Mouse (Mus musculus) hindbrain, embryonic 12.5 days (tissue): Measurements from ENCODE around the gene Eral1. TPM values are rescaled to one million over a fixed set of nuclear protein-coding genes. Genes with fewer than 3 reads are reported as not detected.

Experiments used
- ATAC-seq: fragments of 200-750 bp; cut with Nextera tagmentation; 2 replicates; pipeline ENCODE4 v1.8.0; 2017; ENCODE audit warnings: moderate TSS enrichment; ENCODE audit not compliant: low FRiP score
- H3K27ac ChIP-seq: fragments of 300-500 bp; sonication (generic); 2 replicates; pipeline ENCODE4 v1.5.1; 2016; ENCODE audit warnings: mild to moderate bottlenecking
- H3K27me3 ChIP-seq: fragments of 300-500 bp; sonication (generic); 2 replicates; pipeline ENCODE4 v1.6.1; 2016; ENCODE audit warnings: mild to moderate bottlenecking
- H3K36me3 ChIP-seq: fragments of 300-500 bp; sonication (generic); 2 replicates; pipeline ENCODE4 v1.6.1; 2016; ENCODE audit warnings: mild to moderate bottlenecking
- H3K4me1 ChIP-seq: fragments of 300-500 bp; sonication (generic); 2 replicates; pipeline ENCODE4 v1.6.1; 2016
- H3K4me2 ChIP-seq: fragments of 300-500 bp; sonication (generic); replicated peaks from 2 replicates; pipeline ENCODE4 v1.6.1; 2016; ENCODE audit warnings: mild to moderate bottlenecking
- H3K4me3 ChIP-seq: fragments of 300-500 bp; sonication (generic); 2 replicates; pipeline ENCODE4 v1.5.1; 2016; ENCODE audit warnings: mild to moderate bottlenecking
- H3K9ac ChIP-seq: fragments of 300-500 bp; sonication (generic); 2 replicates; pipeline ENCODE4 v1.6.1; 2016; ENCODE audit warnings: mild to moderate bottlenecking, moderate library complexity
- H3K9me3 ChIP-seq: fragments of 300-500 bp; sonication (generic); replicated peaks from 2 replicates; pipeline ENCODE4 v1.6.1; 2016; ENCODE audit warnings: mild to moderate bottlenecking
- WGBS: fragments of 180-500 bp; shearing (Covaris S2); methylation state at CpG from one replicate; pipeline ENCODE4 v1.1.7; 2016; 5-methylcytosine and 5-hydroxymethylcytosine counted together
- polyA plus RNA-seq: library from polyadenylated mRNA; unstranded; fragments of >200 nt; fragmentation: Nextera tagmentation; extraction: Ambion mirVana; gene quantifications from 2 replicates; pipeline ENCODE4 v1.2.1, GENCODE M21; 2016

The Eral1 gene
- polyA plus RNA-seq, 1 experiment from 2014 or later, result 31.8 TPM

GRCm38 (mm10) chr11:78074666-78075065, 5.5 kb downstream of the Eral1 start:
- WGBS, result 92% methylated on average over 4 of the region's 4 CpGs
- H3K4me3 ChIP-seq, result no peak overlapping the region
- H3K27ac ChIP-seq, result no peak overlapping the region
- no peaks in the 10 kb centered on the region for H3K9me3 ChIP-seq
- no peak overlapping the region for H3K9ac ChIP-seq
- no peaks in the 10 kb centered on the region for H3K27me3 ChIP-seq
- ATAC-seq, result no peak
- no peak overlapping the region for H3K4me2 ChIP-seq
- H3K4me1 ChIP-seq, result peaks cover 7% of the 10 kb centered on the region
- peaks cover 54% of the 10 kb centered on the region for H3K36me3 ChIP-seq

GRCm38 (mm10) chr11:78074277-78074652, 5.9 kb downstream of the Eral1 start:
- Histone ChIP-seq H3K36me3 (peaks cover 54% of the 10 kb centered on the region), H3K4me3 (no peak overlapping the region), H3K9me3 (no peaks in the 10 kb centered on the region), H3K27ac (no peak overlapping the region), H3K27me3 (no peaks in the 10 kb centered on the region), H3K4me1 (peaks cover 3% of the 10 kb centered on the region; the same call in 1 of the 2 replicates), H3K9ac (no peak overlapping the region), H3K4me2 (no peak overlapping the region)
- ATAC-seq, result no peak
- 87% methylated on average over 2 of the region's 2 CpGs for WGBS

GRCm38 (mm10) chr11:78073577-78074276, 6.5 kb downstream of the Eral1 start:
- Histone ChIP-seq H3K4me3 (no peak overlapping the region), H3K36me3 (peaks cover 54% of the 10 kb centered on the region), H3K9ac (no peak overlapping the region), H3K4me1 (no peaks in the 10 kb centered on the region), H3K27me3 (no peaks in the 10 kb centered on the region), H3K9me3 (no peaks in the 10 kb centered on the region), H3K4me2 (no peak overlapping the region), H3K27ac (no peak overlapping the region)
- no peak for ATAC-seq
- WGBS, result 96% methylated on average over 9 of the region's 9 CpGs

- no peak for ATAC-seq
- WGBS, result 32% methylated on average over 6 of the region's 6 CpGs
- no peak overlapping the region for H3K4me3 ChIP-seq
- no peaks in the 10 kb centered on the region for H3K9me3 ChIP-seq
- H3K9ac ChIP-seq, result no peak overlapping the region
- no peak overlapping the region for H3K27ac ChIP-seq
- H3K27me3 ChIP-seq, result no peaks in the 10 kb centered on the region
- H3K4me2 ChIP-seq, result no peak overlapping the region
- no peaks in the 10 kb centered on the region for H3K4me1 ChIP-seq
- peaks cover 52% of the 10 kb centered on the region for H3K36me3 ChIP-seq
Observed at GRCm38 (mm10) chr11:78072425-78073130, 7.6 kb downstream of the Eral1 start.

GRCm38 (mm10) chr11:78071938-78072337, 8.2 kb downstream of the Eral1 start:
- Histone ChIP-seq H3K4me2 (no peak overlapping the region), H3K27ac (no peak overlapping the region), H3K36me3 (peaks cover 47% of the 10 kb centered on the region), H3K4me3 (no peak overlapping the region), H3K9me3 (no peaks in the 10 kb centered on the region), H3K9ac (no peak overlapping the region), H3K4me1 (no peaks in the 10 kb centered on the region), H3K27me3 (no peaks in the 10 kb centered on the region)
- WGBS, result 93% methylated on average over 5 of the region's 5 CpGs
- ATAC-seq, result no peak

- Histone ChIP-seq H3K9ac (no peak overlapping the region), H3K27ac (no peak overlapping the region), H3K4me1 (no peaks in the 10 kb centered on the region), H3K4me3 (no peak overlapping the region), H3K9me3 (no peaks in the 10 kb centered on the region), H3K27me3 (no peaks in the 10 kb centered on the region), H3K36me3 (peaks cover 26% of the 10 kb centered on the region), H3K4me2 (no peak overlapping the region)
- ATAC-seq, result no peak
- 82% methylated on average over 6 of the region's 6 CpGs for WGBS
Observed at GRCm38 (mm10) chr11:78069646-78070045, 10.5 kb downstream of the Eral1 start.

GRCm38 (mm10) chr11:78069130-78069529, 11.1 kb downstream of the Eral1 start:
- Histone ChIP-seq H3K27ac (no peak overlapping the region), H3K4me2 (no peak overlapping the region), H3K9ac (no peak overlapping the region), H3K4me1 (no peaks in the 10 kb centered on the region), H3K4me3 (no peak overlapping the region), H3K36me3 (peaks cover 21% of the 10 kb centered on the region), H3K9me3 (no peaks in the 10 kb centered on the region), H3K27me3 (no peaks in the 10 kb centered on the region)
- ATAC-seq, result no peak
- 80% methylated on average over 5 of the region's 5 CpGs for WGBS

GRCm38 (mm10) chr11:78067566-78067965, 12.6 kb downstream of the Eral1 start:
- peaks cover 8% of the 10 kb centered on the region for H3K36me3 ChIP-seq
- WGBS, result 81% methylated on average over 5 of the region's 5 CpGs
- no peak overlapping the region for H3K27ac ChIP-seq
- H3K4me1 ChIP-seq, result no peaks in the 10 kb centered on the region
- no peaks in the 10 kb centered on the region for H3K27me3 ChIP-seq
- no peak for ATAC-seq
- no peaks in the 10 kb centered on the region for H3K9me3 ChIP-seq
- no peak overlapping the region for H3K9ac ChIP-seq
- H3K4me3 ChIP-seq, result no peak overlapping the region
- H3K4me2 ChIP-seq, result no peak overlapping the region

GRCm38 (mm10) chr11:78066641-78067040, 13.5 kb downstream of the Eral1 start:
- Histone ChIP-seq H3K9ac (no peak overlapping the region), H3K4me1 (no peaks in the 10 kb centered on the region), H3K36me3 (peaks cover 2% of the 10 kb centered on the region; the same call in 1 of the 2 replicates), H3K4me3 (no peak overlapping the region), H3K27me3 (no peaks in the 10 kb centered on the region), H3K9me3 (no peaks in the 10 kb centered on the region), H3K4me2 (no peak overlapping the region), H3K27ac (no peak overlapping the region)
- ATAC-seq, result no peak
- 63% methylated on average over 2 of the region's 2 CpGs for WGBS

- H3K4me1 ChIP-seq, result no peaks in the 10 kb centered on the region
- H3K4me3 ChIP-seq, result no peak overlapping the region
- H3K36me3 ChIP-seq, result no peaks in the 10 kb centered on the region
- H3K4me2 ChIP-seq, result no peak overlapping the region
- H3K9ac ChIP-seq, result no peak overlapping the region
- WGBS, result 51% methylated on average over 2 of the region's 2 CpGs
- no peaks in the 10 kb centered on the region for H3K9me3 ChIP-seq
- H3K27ac ChIP-seq, result no peak overlapping the region
- H3K27me3 ChIP-seq, result no peaks in the 10 kb centered on the region
- ATAC-seq, result no peak
Observed at GRCm38 (mm10) chr11:78065906-78066305, 14.3 kb downstream of the Eral1 start.

GRCm38 (mm10) chr11:78062563-78062962, 17.6 kb downstream of the Eral1 start:
- Histone ChIP-seq H3K4me1 (no peaks in the 10 kb centered on the region), H3K4me2 (no peak overlapping the region), H3K27ac (no peak overlapping the region), H3K36me3 (peaks cover 26% of the 10 kb centered on the region), H3K4me3 (no peak overlapping the region), H3K9ac (no peak overlapping the region), H3K9me3 (no peaks in the 10 kb centered on the region), H3K27me3 (no peaks in the 10 kb centered on the region)
- ATAC-seq, result no peak
- 82% methylated on average over 1 of the region's 1 CpGs for WGBS

- no peak overlapping the region for H3K4me2 ChIP-seq
- H3K36me3 ChIP-seq, result peaks cover 49% of the 10 kb centered on the region
- H3K9ac ChIP-seq, result no peak overlapping the region
- H3K27me3 ChIP-seq, result no peaks in the 10 kb centered on the region
- no peaks in the 10 kb centered on the region for H3K9me3 ChIP-seq
- no peak overlapping the region for H3K4me3 ChIP-seq
- peak; percentile 71 for ATAC-seq
- no peaks in the 10 kb centered on the region for H3K4me1 ChIP-seq
- H3K27ac ChIP-seq, result no peak overlapping the region
- WGBS, result 64% methylated on average over 9 of the region's 9 CpGs
Observed at GRCm38 (mm10) chr11:78059833-78060757, 20.1 kb downstream of the Eral1 start.
